22 mouse cellular contexts compared by ENCODE assay signal in the genomic region with DNA sequence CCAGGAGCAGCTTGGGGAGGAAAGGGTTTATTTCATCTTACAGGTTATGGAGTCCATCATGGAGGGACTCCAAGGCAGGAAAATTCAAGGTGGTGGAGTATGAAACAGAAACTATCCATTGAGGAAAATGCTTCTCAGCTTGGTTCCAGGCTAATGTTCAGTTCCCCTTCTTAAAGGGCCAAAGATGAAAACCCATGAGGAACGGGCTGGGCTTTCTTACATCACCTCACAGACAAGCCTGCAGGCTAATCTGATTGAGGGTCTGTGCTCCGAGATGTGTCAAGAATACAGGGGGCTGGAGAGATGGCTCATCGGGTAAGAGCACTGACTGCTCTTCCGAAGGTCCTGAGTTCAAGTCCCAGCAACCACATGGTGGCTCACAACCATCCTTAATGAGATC. TPM values are rescaled to one million over a fixed set of nuclear protein-coding genes. Genes with fewer than 3 reads are reported as not detected.
DNase-seq lines count a peak whose midpoint lies in the region; ATAC-seq lines count a peak whose summit lies in the region.
"Had no signal": no experiment of that assay in that cellular context is flagged by ENCODE, and none has a peak within 500 bp of the region (broad histone marks: within the 10 kb centered on the region; RNA-seq: fewer than 3 reads in every experiment).

No protein-coding gene starts in this region.

- H3K36me3 ChIP-seq in midbrain, embryonic 11.5 days (ENCODE audit: control insufficient read depth, insufficient read depth, low read length), result no peaks in the 10 kb centered on the region
- no peaks in the 10 kb centered on the region for H3K36me3 ChIP-seq in midbrain, embryonic 15.5 days (replicated peaks)
- H3K36me3 ChIP-seq: G1E had no signal

- H3K9me3 ChIP-seq in midbrain, embryonic 11.5 days (ENCODE audit: control insufficient read depth, low read length), result no peaks in the 10 kb centered on the region
- no peaks in the 10 kb centered on the region for H3K9me3 ChIP-seq in midbrain, embryonic 15.5 days
- H3K9me3 ChIP-seq: G1E had no signal

- no peak for ATAC-seq in midbrain, embryonic 11.5 days (ENCODE audit: low FRiP score)
- no peak for ATAC-seq in midbrain, embryonic 15.5 days (replicated peaks)
- ATAC-seq in granulocyte monocyte progenitor cell, adult 5-6 weeks (replicated peaks; ENCODE audit: poor library complexity, severe bottlenecking), result peak; percentile 48; the same call in 1 of the 2 replicates
- ATAC-seq in megakaryocyte, adult 5-6 weeks (ENCODE audit: poor library complexity, severe bottlenecking), result 0 out of 2 replicates have a peak, but pooled peaks have one; percentile 56
- ATAC-seq: activated CD4-positive, CD25-positive, alpha-beta regulatory T cell, adult 4 months; CD4-positive, CD25-positive, alpha-beta regulatory T cell, adult 4 months; Patski had no signal

- intact Hi-C loops in heart, postnatal 36 days (cut with DNase I), result no loop called here
- intact Hi-C loops in left cerebral cortex, postnatal 4 days (cut with DNase I), result no loop called here

- WGBS in midbrain, embryonic 11.5 days, result 86% methylated on average over 4 of the region's 4 CpGs
- 88% methylated on average over 4 of the region's 4 CpGs for WGBS in midbrain, embryonic 15.5 days

- no peaks in the 10 kb centered on the region for H3K27me3 ChIP-seq in midbrain, embryonic 11.5 days (ENCODE audit: control insufficient read depth, insufficient read depth, low read length)
- H3K27me3 ChIP-seq in midbrain, embryonic 15.5 days (replicated peaks), result no peaks in the 10 kb centered on the region
- H3K27me3 ChIP-seq: CH12.LX had no signal

- H3K4me1 ChIP-seq in midbrain, embryonic 11.5 days (ENCODE audit: control insufficient read depth, insufficient read depth, low read length), result peaks cover 7% of the 10 kb centered on the region
- H3K4me1 ChIP-seq in midbrain, embryonic 15.5 days, result peaks cover 14% of the 10 kb centered on the region

- DNase-seq in heart, adult 11 months, result peak; percentile 42
- no peak for DNase-seq in heart, postnatal 36 days
- DNase-seq in midbrain, embryonic 11.5 days (ENCODE audit: low spot score, missing footprints), result peak; percentile 77
- DNase-seq in cerebellum, postnatal 36 days, result no peak
- no peak for DNase-seq in left cerebral cortex, postnatal 4 days
- DNase-seq: adrenal gland, adult 2 months; adrenal gland, adult 8-10 months; adrenal gland, postnatal 10 days; adrenal gland, postnatal 14 days; adrenal gland, postnatal 25 days; adrenal gland, postnatal 36 days; B cell, adult 2 months; cerebellum, adult 11 months; cerebellum, adult 11-12 months had no signal

- H3K27ac ChIP-seq in midbrain, embryonic 11.5 days (ENCODE audit: low read depth, low read length), result no peak overlapping the region
- H3K27ac ChIP-seq in midbrain, embryonic 15.5 days, result no peak overlapping the region

- H3K9ac ChIP-seq in midbrain, embryonic 11.5 days (ENCODE audit: low read length), result no peak overlapping the region
- no peak overlapping the region for H3K9ac ChIP-seq in midbrain, embryonic 15.5 days

- no peak overlapping the region for H3K4me2 ChIP-seq in midbrain, embryonic 11.5 days
- no peak overlapping the region for H3K4me2 ChIP-seq in midbrain, embryonic 15.5 days

- H3K4me3 ChIP-seq in midbrain, embryonic 11.5 days (ENCODE audit: low read depth, low read length), result no peak overlapping the region
- H3K4me3 ChIP-seq in midbrain, embryonic 15.5 days, result no peak overlapping the region

RNA-seq across cellular contexts. Expression of a gene that starts 9.8 kb away (rescaled TPM):
- 10 to 100 TPM; 78.8 to 91.7 TPM for total RNA-seq in heart, postnatal 36 days (2021)
- 110 and 114 TPM in 2 replicates for polyA plus RNA-seq in midbrain, embryonic 11.5 days (2014; fragmentation: Nextera tagmentation; extraction: Ambion mirVana)
- 106 and 110 TPM in 2 replicates for polyA plus RNA-seq in midbrain, embryonic 15.5 days (2015; fragmentation: Nextera tagmentation; extraction: Ambion mirVana)
- 59.5 and 62.9 TPM in 2 replicates for total RNA-seq in granulocyte monocyte progenitor cell, adult 5-6 weeks (2014; fragmentation: Nextera tagmentation)
- total RNA-seq in granulocyte monocyte progenitor cell, adult 5-6 weeks (2017), result 77.7 and 82.9 TPM in 2 replicates
- total RNA-seq in megakaryocyte, adult 5-6 weeks (2015), result 58.6 and 66.9 TPM in 2 replicates
- total RNA-seq in megakaryocyte, adult 5-6 weeks (2017), result 45.1 and 49.3 TPM in 2 replicates
- 100 to 1,000 TPM; 101 to 104 TPM for total RNA-seq in left cerebral cortex, postnatal 4 days (2021)

RNA-seq across cellular contexts. Expression of a gene that starts 27.5 kb away (rescaled TPM):
- total RNA-seq in heart, postnatal 36 days (2021), result 10 to 100 TPM; 60.3 to 71.1 TPM
- 9.1 and 9.4 TPM in 2 replicates for polyA plus RNA-seq in midbrain, embryonic 11.5 days (2014; fragmentation: Nextera tagmentation; extraction: Ambion mirVana)
- 10.5 and 12.2 TPM in 2 replicates for polyA plus RNA-seq in midbrain, embryonic 15.5 days (2015; fragmentation: Nextera tagmentation; extraction: Ambion mirVana)
- 67.3 and 74.5 TPM in 2 replicates for total RNA-seq in granulocyte monocyte progenitor cell, adult 5-6 weeks (2014; fragmentation: Nextera tagmentation)
- total RNA-seq in granulocyte monocyte progenitor cell, adult 5-6 weeks (2017), result 98.5 and 103 TPM in 2 replicates
- 110 and 114 TPM in 2 replicates for total RNA-seq in megakaryocyte, adult 5-6 weeks (2015)
- 110 and 133 TPM in 2 replicates for total RNA-seq in megakaryocyte, adult 5-6 weeks (2017)
- total RNA-seq in left cerebral cortex, postnatal 4 days (2021), result 100 to 1,000 TPM; 144 to 149 TPM

Comparison
In these comparisons a context has a peak if more than half of its experiments do, and no peak if none do; other contexts are left out.
1. DNase-seq: peak in heart, adult 11 months (single experiment) and midbrain, embryonic 11.5 days (single experiment); none in heart, postnatal 36 days (0 of 2), cerebellum, postnatal 36 days (0 of 2) and left cerebral cortex, postnatal 4 days (single experiment).
2. ATAC-seq: peak in granulocyte monocyte progenitor cell, adult 5-6 weeks (single experiment) and megakaryocyte, adult 5-6 weeks (single experiment); none in midbrain, embryonic 11.5 days (single experiment) and midbrain, embryonic 15.5 days (single experiment).